Mouse (Mus musculus): Measurements from ENCODE around the gene Commd1. TPM values are rescaled to one million over a fixed set of nuclear protein-coding genes. Genes with fewer than 3 reads are reported as not detected.
A peak's percentile ranks its signal among the peaks of the same experiment; 100 is the strongest.

Gene Commd1
- total RNA-seq, 2 experiments from 2014 or later = 11.3 to 26.3 TPM

DNA sequence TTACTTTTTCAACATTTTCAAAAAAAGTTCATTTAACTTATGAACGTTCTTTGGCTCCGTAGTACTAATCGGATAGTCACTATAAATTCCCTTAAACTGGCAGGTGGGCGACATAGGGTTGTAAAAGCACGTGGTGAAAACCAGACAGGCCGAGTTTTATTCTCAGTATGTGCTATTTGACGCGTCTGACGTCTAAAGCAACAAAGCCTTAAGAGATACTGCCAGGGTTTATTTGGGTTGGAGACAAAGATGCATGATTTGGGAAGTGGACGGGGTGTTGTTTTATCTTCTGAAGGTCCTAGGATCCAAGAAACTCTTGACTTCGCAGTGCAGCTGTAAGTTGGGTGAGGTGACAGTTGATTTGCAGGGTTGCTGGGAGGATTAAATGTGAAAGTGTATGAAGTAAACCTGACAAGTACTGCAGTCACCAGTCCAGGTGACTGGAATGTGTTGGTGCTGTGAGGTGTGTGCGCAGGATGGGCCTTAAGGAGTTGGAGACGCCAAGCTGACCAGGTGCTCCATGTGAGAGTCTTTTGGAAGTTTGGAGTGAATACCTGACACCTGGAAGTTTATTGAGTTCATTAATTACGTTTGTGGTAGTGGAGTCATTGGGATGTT, 9.1 kb upstream of the Commd1 start:
- no peak for ATAC-seq (replicated peaks; ENCODE audit: low FRiP score, poor library complexity, severe bottlenecking)

GRCm38 (mm10) chr11:22990393-22991126, 8.4 kb upstream of the Commd1 start, which contains the start of gene Cct4:
Cct4 (plus strand) TSS chr11:22990519.
- ATAC-seq (replicated peaks; ENCODE audit: low FRiP score, poor library complexity, severe bottlenecking) = peak; percentile 94

DNA sequence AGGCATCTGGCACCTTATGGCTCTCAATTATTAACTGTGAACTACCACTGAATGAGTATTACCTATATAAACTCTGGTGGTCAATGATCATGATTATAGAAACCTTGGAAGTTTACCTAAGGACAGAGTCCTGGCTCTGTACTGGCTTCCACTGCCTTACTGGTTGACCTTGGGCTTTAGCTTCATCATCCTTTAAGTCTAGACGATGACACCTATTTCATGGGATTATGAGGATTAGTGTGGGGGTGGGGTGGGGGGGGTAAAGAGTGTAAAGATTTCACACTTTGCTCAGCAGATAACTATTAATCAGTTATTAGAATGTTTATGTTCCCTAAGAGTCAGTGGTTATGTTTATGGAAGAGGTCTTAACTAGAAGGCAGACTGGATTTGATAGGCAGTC, 7.6 kb upstream of the Commd1 start:
- no peak for ATAC-seq (replicated peaks; ENCODE audit: low FRiP score, poor library complexity, severe bottlenecking)

- peak; percentile 51 for ATAC-seq (replicated peaks; ENCODE audit: low FRiP score, poor library complexity, severe bottlenecking)
Observed at GRCm38 (mm10) chr11:22987357-22987756, 5.2 kb upstream of the Commd1 start.

DNA sequence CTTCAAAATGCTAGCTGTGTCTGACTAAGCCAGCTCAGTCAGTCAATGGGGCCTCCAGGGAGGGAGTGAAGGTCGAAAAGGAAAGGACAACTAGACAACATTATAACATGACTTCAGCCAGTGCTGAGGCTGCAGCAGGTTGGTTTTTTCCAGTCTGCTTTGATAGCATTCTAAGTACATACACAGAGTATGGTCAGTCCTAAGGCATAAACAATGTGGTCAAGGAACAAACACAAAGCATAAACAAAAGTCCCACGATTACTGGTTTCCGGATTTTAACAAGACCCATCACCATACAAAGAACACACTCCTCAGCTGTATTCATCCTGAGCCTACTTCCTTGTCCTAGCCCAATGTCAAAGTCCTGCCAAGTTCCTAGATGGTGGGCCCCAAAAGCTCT, 3.3 kb upstream of the Commd1 start:
- ATAC-seq (replicated peaks; ENCODE audit: low FRiP score, poor library complexity, severe bottlenecking) = no peak

DNA sequence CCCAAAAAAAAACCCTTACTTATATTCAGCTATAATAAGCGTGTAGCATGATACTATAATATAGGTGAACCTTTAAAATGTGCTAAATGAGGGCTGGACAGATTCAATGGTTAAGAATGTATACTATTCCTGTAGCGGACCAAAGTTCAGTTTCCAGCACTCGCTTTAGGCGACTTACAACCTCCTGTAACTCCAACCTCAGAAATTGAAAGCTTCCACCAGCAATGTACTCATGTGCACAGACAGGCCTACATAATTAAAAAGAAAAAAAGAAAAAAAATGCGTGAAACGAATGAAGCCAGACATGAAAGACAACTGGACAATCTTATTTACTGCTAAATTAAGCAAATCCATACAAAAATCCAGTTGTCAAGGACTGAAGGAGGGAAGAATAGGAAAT, 664 bp upstream of the Commd1 start:
- no peak for ATAC-seq (replicated peaks; ENCODE audit: low FRiP score, poor library complexity, severe bottlenecking)

DNA sequence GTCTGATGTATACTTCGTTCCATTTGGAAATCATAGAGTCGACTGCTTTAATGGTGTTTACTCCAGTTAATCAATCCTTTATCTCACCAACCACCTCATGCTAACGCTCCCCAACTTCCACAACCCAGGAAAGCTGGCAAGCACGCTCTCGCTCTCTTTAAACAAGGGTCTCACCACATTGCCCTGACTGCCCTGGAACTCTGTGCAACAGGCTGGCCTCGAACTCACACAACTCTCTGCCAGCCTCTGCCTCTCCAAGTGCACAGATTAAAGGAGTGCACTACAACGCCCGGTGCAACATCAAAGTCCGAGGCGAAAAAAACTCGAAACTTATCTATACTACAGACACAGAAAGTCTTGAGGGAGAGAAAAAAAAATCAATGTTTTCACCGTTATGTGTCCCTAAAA, 635 bp downstream of the Commd1 start:
- ATAC-seq (replicated peaks; ENCODE audit: low FRiP score, poor library complexity, severe bottlenecking) = peak; percentile 44

DNA sequence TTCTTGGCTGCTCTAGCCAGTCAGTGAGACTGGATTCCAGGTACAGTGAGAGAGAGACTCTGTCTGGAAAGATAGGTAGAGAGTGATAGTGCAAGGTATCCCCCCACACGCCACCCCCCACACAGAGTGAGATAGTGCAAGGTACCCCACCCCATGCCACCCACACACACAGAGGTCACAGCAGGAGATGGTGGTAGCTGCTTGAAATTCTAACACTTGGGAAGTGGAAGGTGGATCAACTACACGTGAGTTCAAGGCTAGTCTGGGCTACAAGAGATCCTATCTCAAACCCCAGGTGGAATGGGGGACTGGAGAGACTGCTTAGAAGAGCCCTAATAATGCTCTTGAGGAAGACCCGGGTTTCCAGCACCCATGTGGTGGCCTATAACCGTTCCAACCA, 1.1 kb downstream of the Commd1 start:
- no peak for ATAC-seq (replicated peaks; ENCODE audit: low FRiP score, poor library complexity, severe bottlenecking)

DNA sequence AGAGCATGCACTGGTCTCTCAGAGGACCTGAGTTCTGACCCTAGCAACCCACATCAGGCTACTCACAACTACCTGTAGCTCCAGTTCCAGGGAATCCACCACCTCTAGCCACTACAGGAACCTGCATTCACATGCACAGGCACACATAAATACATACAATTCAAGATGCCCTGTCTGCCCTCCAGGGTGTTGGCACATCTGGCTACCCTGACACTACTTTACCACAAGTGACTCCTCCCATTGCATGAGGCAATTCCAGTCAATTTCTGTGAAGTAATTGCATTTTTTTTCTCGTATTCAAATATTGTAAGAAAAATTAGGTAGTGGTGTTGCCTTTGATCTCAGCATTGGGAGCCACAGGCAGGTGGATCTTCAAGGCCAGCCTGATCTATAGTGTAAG, 3.0 kb downstream of the Commd1 start:
- no peak for ATAC-seq (replicated peaks; ENCODE audit: low FRiP score, poor library complexity, severe bottlenecking)

GRCm38 (mm10) chr11:22978711-22979110, 3.5 kb downstream of the Commd1 start:
- ATAC-seq (replicated peaks; ENCODE audit: low FRiP score, poor library complexity, severe bottlenecking) = no peak

- no peak for ATAC-seq (replicated peaks; ENCODE audit: low FRiP score, poor library complexity, severe bottlenecking)
Observed at GRCm38 (mm10) chr11:22978215-22978614, 4.0 kb downstream of the Commd1 start.

DNA sequence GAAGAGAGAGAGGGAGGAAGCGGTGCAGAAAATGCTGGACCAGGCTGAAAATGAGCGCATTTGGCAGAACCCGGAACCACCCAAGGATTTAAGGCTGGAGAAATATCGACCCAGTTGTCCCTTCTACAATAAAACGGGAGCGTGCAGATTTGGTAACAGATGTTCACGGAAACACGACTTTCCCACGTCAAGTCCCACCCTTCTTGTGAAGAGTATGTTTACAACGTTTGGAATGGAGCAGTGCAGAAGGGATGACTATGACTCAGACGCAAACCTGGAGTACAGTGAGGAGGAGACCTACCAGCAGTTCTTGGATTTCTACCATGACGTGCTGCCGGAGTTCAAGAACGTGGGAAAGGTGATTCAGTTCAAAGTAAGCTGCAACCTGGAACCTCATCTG, 8.6 kb downstream of the Commd1 start:
- ATAC-seq (replicated peaks; ENCODE audit: low FRiP score, poor library complexity, severe bottlenecking) = peak; percentile 27; the same call in 1 of the 2 replicates

GRCm38 (mm10) chr11:22972746-22973526, 9.2 kb downstream of the Commd1 start:
- peak; percentile 75 for ATAC-seq (replicated peaks; ENCODE audit: low FRiP score, poor library complexity, severe bottlenecking)

DNA sequence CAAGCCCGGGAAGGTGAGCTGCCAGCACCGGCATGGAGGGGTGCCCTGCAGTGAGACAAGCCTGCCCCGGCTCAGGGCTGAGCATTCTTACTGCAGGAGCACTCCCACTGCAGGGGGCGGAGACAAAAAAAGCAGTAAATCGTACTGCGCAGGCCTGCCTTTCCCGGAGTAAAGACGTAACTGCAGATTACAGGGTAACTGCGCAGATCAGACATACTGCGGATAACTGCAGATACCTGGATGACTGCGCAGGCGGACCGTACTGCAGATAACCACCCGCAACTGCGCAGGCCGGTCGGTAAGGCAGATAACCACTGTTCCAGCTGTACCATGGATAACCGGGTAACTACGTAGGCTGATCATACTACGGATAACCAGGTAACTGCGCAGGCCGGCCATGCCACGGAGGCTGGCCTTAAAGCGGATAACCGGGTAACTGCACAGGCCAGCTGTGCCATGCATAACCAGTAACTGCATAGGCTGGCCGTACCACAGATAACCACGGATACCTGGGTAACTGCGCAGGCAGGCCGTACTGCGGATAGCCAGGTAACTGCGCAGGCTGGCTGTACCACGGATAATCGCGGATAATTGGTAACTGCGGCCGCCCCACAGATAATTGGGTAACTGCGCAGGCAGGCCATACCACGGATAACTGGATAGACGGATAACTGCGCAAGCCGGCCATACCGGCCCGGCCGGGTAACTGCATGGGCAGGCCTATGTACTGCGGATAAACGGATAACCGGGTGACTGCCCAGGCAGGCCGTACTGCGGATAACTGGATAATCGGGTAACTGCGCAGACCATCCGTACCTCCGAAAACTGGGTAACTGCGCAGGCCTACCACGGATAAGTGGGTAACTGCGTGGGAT, 10.1 kb downstream of the Commd1 start, which contains the start of gene Zrsr1:
Zrsr1 (plus strand) TSS at position 171 of the 875 bp plus-strand sequence.
- peak; percentile 76 for ATAC-seq (replicated peaks; ENCODE audit: low FRiP score, poor library complexity, severe bottlenecking)

- no peak for ATAC-seq (replicated peaks; ENCODE audit: low FRiP score, poor library complexity, severe bottlenecking)
Observed at GRCm38 (mm10) chr11:22970546-22970945, 11.6 kb downstream of the Commd1 start.

- 0 out of 2 replicates have a peak, but pooled peaks have one; percentile 17 for ATAC-seq (replicated peaks; ENCODE audit: low FRiP score, poor library complexity, severe bottlenecking)
Observed at GRCm38 (mm10) chr11:22969486-22969885, 12.7 kb downstream of the Commd1 start.

DNA sequence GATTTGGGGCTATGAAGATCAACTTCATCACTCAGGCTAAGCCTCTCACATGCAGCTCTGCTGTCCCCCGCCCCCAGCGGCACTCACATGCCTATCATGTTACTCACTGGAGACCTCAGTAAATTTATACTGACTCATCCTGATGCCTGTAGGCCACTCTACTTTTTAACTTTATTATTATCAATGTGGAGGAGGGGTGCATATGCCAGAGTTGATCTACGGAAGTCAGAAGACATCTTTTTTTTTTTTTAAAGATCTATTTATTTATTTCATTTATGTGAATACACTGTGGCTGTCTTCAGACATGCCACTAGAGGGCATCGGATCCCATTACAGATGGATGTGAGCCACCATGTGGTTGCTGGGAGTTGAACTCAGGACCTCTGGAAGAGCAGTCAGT, 16.7 kb downstream of the Commd1 start:
- no peak for ATAC-seq (replicated peaks; ENCODE audit: low FRiP score, poor library complexity, severe bottlenecking)

- ATAC-seq (replicated peaks; ENCODE audit: low FRiP score, poor library complexity, severe bottlenecking) = no peak
Observed at GRCm38 (mm10) chr11:22964401-22964800, 17.8 kb downstream of the Commd1 start.

- no peak for ATAC-seq (replicated peaks; ENCODE audit: low FRiP score, poor library complexity, severe bottlenecking)
Observed at GRCm38 (mm10) chr11:22962101-22962500, 20.1 kb downstream of the Commd1 start.

Data from erythroblast, adult 5-6 weeks (primary cell).